Mouse (Mus musculus): Measurements from ENCODE around the gene Tedc2. TPM values are rescaled to one million over a fixed set of nuclear protein-coding genes. Genes with fewer than 3 reads are reported as not detected.
A peak's percentile ranks its signal among the peaks of the same experiment; 100 is the strongest.

Tedc2 gene
- polyA plus RNA-seq, 1 experiment from 2014 or later: 10.0 TPM

GRCm38 (mm10) chr17:24224741-24225140 is 4.1 kb upstream of the Tedc2 start:
- H3K9ac ChIP-seq (replicated peaks; ENCODE audit: low read depth, low read length): no peak overlapping the region
- H3K27me3 ChIP-seq (ENCODE audit: control insufficient read depth, insufficient read depth, low read length): no peaks in the 10 kb centered on the region
- WGBS: 90% methylated on average over 10 of the region's 10 CpGs
- no peak overlapping the region for H3K27ac ChIP-seq (ENCODE audit: low read depth, low read length)
- H3K4me3 ChIP-seq (ENCODE audit: low read depth, low read length): no peak overlapping the region
- no peak overlapping the region for H3K4me2 ChIP-seq (ENCODE audit: low read depth, low read length)
- H3K36me3 ChIP-seq (ENCODE audit: control insufficient read depth, insufficient read depth, low read length): peaks cover 17% of the 10 kb centered on the region
- H3K4me1 ChIP-seq (ENCODE audit: control insufficient read depth, insufficient read depth, low read length): peaks cover 6% of the 10 kb centered on the region
- no peak for ATAC-seq (ENCODE audit: low read depth)
- H3K9me3 ChIP-seq (ENCODE audit: control insufficient read depth, low read length): no peaks in the 10 kb centered on the region

- Histone ChIP-seq H3K9me3 (ENCODE audit: control insufficient read depth, low read length) (no peaks in the 10 kb centered on the region), H3K9ac (replicated peaks; ENCODE audit: low read depth, low read length) (no peak overlapping the region), H3K4me3 (ENCODE audit: low read depth, low read length) (no peak overlapping the region), H3K27ac (ENCODE audit: low read depth, low read length) (no peak overlapping the region), H3K36me3 (ENCODE audit: control insufficient read depth, insufficient read depth, low read length) (peaks cover 17% of the 10 kb centered on the region), H3K27me3 (ENCODE audit: control insufficient read depth, insufficient read depth, low read length) (no peaks in the 10 kb centered on the region), H3K4me2 (ENCODE audit: low read depth, low read length) (no peak overlapping the region), H3K4me1 (ENCODE audit: control insufficient read depth, insufficient read depth, low read length) (peaks cover 8% of the 10 kb centered on the region)
- ATAC-seq (ENCODE audit: low read depth): no peak
- 89% methylated on average over 5 of the region's 5 CpGs for WGBS
These were observed 2.9 kb upstream of the Tedc2 start for GRCm38 (mm10) chr17:24223513-24223912.

DNA sequence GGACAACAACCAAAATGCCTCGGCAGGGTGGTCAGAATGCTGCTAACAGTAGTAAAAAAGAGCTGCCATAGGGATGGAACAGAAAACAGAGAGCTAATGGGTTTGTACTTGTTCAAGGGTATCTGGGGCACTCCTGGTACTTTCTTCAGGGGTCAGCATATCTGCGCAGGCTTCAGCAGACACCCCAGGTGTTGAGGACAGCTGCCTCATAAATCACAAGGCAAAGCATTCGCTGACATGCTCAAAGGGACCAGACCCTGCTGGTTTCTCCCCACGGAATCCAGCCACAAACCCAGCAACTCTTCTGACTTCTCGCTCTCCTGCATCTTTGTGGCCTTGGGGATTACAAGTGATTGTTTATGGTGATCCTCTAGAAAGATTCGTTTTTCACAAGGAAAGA is 2.0 kb upstream of the Tedc2 start:
- H3K4me1 ChIP-seq (ENCODE audit: control insufficient read depth, insufficient read depth, low read length): peaks cover 8% of the 10 kb centered on the region
- H3K9me3 ChIP-seq (ENCODE audit: control insufficient read depth, low read length): no peaks in the 10 kb centered on the region
- ATAC-seq (ENCODE audit: low read depth): no peak
- no peak overlapping the region for H3K4me3 ChIP-seq (ENCODE audit: low read depth, low read length)
- no peak overlapping the region for H3K27ac ChIP-seq (ENCODE audit: low read depth, low read length)
- no peak overlapping the region for H3K9ac ChIP-seq (replicated peaks; ENCODE audit: low read depth, low read length)
- 72% methylated on average over 6 of the region's 6 CpGs for WGBS
- H3K36me3 ChIP-seq (ENCODE audit: control insufficient read depth, insufficient read depth, low read length): peaks cover 13% of the 10 kb centered on the region
- H3K27me3 ChIP-seq (ENCODE audit: control insufficient read depth, insufficient read depth, low read length): no peaks in the 10 kb centered on the region
- no peak overlapping the region for H3K4me2 ChIP-seq (ENCODE audit: low read depth, low read length)

DNA sequence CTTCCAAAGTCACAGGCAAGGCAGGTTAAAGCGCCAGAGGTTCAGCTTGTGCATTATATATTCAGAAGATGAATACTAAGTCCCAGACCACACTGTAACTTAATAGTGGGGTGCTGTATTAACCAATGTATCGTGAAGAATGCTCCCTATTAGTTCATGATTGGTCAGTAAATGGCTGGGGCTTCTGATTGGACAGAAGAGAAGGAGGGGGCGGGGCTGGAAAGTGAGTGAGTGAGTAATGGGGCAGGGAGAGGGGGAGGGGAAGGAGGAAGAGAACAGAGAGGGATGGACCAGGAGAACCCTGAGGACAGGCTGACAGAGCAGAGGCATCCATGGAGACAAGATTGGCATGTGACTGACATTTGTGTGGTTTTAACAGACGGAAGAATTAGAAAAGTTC is 3.8 kb downstream of the Tedc2 start:
- Histone ChIP-seq H3K9me3 (ENCODE audit: control insufficient read depth, low read length) (no peaks in the 10 kb centered on the region), H3K27ac (ENCODE audit: low read depth, low read length) (no peak overlapping the region), H3K27me3 (ENCODE audit: control insufficient read depth, insufficient read depth, low read length) (no peaks in the 10 kb centered on the region), H3K4me1 (ENCODE audit: control insufficient read depth, insufficient read depth, low read length) (peaks cover 11% of the 10 kb centered on the region), H3K4me3 (ENCODE audit: low read depth, low read length) (no peak overlapping the region), H3K4me2 (ENCODE audit: low read depth, low read length) (no peak overlapping the region), H3K9ac (replicated peaks; ENCODE audit: low read depth, low read length) (no peak overlapping the region), H3K36me3 (ENCODE audit: control insufficient read depth, insufficient read depth, low read length) (peaks cover 12% of the 10 kb centered on the region)
- 66% methylated on average over 4 of the region's 4 CpGs for WGBS
- ATAC-seq (ENCODE audit: low read depth): no peak

DNA sequence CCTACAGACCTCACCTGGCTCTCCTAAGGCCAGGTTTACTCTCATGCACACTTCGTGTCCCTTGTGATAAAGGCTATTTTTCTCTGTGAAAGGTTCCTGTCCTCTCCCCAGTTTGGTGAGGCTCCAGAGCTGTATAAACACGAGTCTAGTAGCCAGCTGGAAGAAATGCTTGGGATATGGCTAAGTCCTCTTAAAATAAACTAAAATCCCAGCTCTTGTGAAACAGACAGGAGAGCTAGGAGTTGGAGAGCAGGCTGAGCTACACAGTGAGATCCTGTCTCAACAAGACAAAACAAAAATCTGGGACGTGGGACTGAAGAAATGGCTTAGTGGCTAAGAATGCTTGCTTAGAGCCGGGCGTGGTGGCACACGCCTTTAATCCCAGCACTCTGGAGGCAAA is 7.5 kb downstream of the Tedc2 start:
- Histone ChIP-seq H3K36me3 (ENCODE audit: control insufficient read depth, insufficient read depth, low read length) (peaks cover 12% of the 10 kb centered on the region), H3K4me2 (ENCODE audit: low read depth, low read length) (no peak overlapping the region), H3K9me3 (ENCODE audit: control insufficient read depth, low read length) (no peaks in the 10 kb centered on the region), H3K9ac (replicated peaks; ENCODE audit: low read depth, low read length) (no peak overlapping the region), H3K4me3 (ENCODE audit: low read depth, low read length) (no peak overlapping the region), H3K27me3 (ENCODE audit: control insufficient read depth, insufficient read depth, low read length) (no peaks in the 10 kb centered on the region), H3K27ac (ENCODE audit: low read depth, low read length) (no peak overlapping the region), H3K4me1 (ENCODE audit: control insufficient read depth, insufficient read depth, low read length) (peaks cover 29% of the 10 kb centered on the region)
- no peak for ATAC-seq (ENCODE audit: low read depth)
- WGBS: 80% methylated on average over 6 of the region's 6 CpGs

GRCm38 (mm10) chr17:24212441-24213018 is 8.1 kb downstream of the Tedc2 start:
- Histone ChIP-seq H3K9me3 (ENCODE audit: control insufficient read depth, low read length) (no peaks in the 10 kb centered on the region), H3K36me3 (ENCODE audit: control insufficient read depth, insufficient read depth, low read length) (peaks cover 12% of the 10 kb centered on the region), H3K27me3 (ENCODE audit: control insufficient read depth, insufficient read depth, low read length) (0 out of 2 replicates have a peak, but pooled peaks cover under 1% of the 10 kb centered on the region), H3K27ac (ENCODE audit: low read depth, low read length) (no peak overlapping the region; the same call in 1 of the 2 replicates), H3K4me2 (ENCODE audit: low read depth, low read length) (peak overlapping the region; percentile 97), H3K4me3 (ENCODE audit: low read depth, low read length) (peak overlapping the region; percentile 57), H3K9ac (replicated peaks; ENCODE audit: low read depth, low read length) (no peak overlapping the region; the same call in 1 of the 2 replicates), H3K4me1 (ENCODE audit: control insufficient read depth, insufficient read depth, low read length) (peaks cover 36% of the 10 kb centered on the region)
- 28% methylated on average over 5 of the region's 5 CpGs for WGBS
- ATAC-seq (ENCODE audit: low read depth): no peak

GRCm38 (mm10) chr17:24211631-24212440 is 8.8 kb downstream of the Tedc2 start:
- Histone ChIP-seq H3K27ac (ENCODE audit: low read depth, low read length) (peak overlapping the region; percentile 82), H3K4me1 (ENCODE audit: control insufficient read depth, insufficient read depth, low read length) (peaks cover 43% of the 10 kb centered on the region), H3K4me2 (ENCODE audit: low read depth, low read length) (peak overlapping the region; percentile 97), H3K4me3 (ENCODE audit: low read depth, low read length) (peak overlapping the region; percentile 57), H3K36me3 (ENCODE audit: control insufficient read depth, insufficient read depth, low read length) (peaks cover 12% of the 10 kb centered on the region), H3K9me3 (ENCODE audit: control insufficient read depth, low read length) (no peaks in the 10 kb centered on the region), H3K9ac (replicated peaks; ENCODE audit: low read depth, low read length) (peak overlapping the region; percentile 82), H3K27me3 (ENCODE audit: control insufficient read depth, insufficient read depth, low read length) (0 out of 2 replicates have a peak, but pooled peaks cover 4% of the 10 kb centered on the region)
- 2% methylated on average over 37 of the region's 37 CpGs for WGBS
- ATAC-seq (ENCODE audit: low read depth): peak; percentile 69

GRCm38 (mm10) chr17:24210591-24210990 is 10.1 kb downstream of the Tedc2 start:
- H3K9me3 ChIP-seq (ENCODE audit: control insufficient read depth, low read length): no peaks in the 10 kb centered on the region
- no peak overlapping the region for H3K27ac ChIP-seq (ENCODE audit: low read depth, low read length)
- 92% methylated on average over 3 of the region's 3 CpGs for WGBS
- H3K27me3 ChIP-seq (ENCODE audit: control insufficient read depth, insufficient read depth, low read length): 0 out of 2 replicates have a peak, but pooled peaks cover 4% of the 10 kb centered on the region
- H3K4me3 ChIP-seq (ENCODE audit: low read depth, low read length): no peak overlapping the region
- no peak for ATAC-seq (ENCODE audit: low read depth)
- peaks cover 53% of the 10 kb centered on the region for H3K4me1 ChIP-seq (ENCODE audit: control insufficient read depth, insufficient read depth, low read length)
- H3K36me3 ChIP-seq (ENCODE audit: control insufficient read depth, insufficient read depth, low read length): peaks cover 5% of the 10 kb centered on the region
- H3K9ac ChIP-seq (replicated peaks; ENCODE audit: low read depth, low read length): no peak overlapping the region
- H3K4me2 ChIP-seq (ENCODE audit: low read depth, low read length): peak overlapping the region; percentile 97; the same call in 1 of the 2 replicates

GRCm38 (mm10) chr17:24209916-24210240 is 10.8 kb downstream of the Tedc2 start:
- Histone ChIP-seq H3K9me3 (ENCODE audit: control insufficient read depth, low read length) (no peaks in the 10 kb centered on the region), H3K36me3 (ENCODE audit: control insufficient read depth, insufficient read depth, low read length) (no peaks in the 10 kb centered on the region), H3K4me1 (ENCODE audit: control insufficient read depth, insufficient read depth, low read length) (peaks cover 53% of the 10 kb centered on the region), H3K27ac (ENCODE audit: low read depth, low read length) (peak overlapping the region; percentile 79), H3K4me2 (ENCODE audit: low read depth, low read length) (peak overlapping the region; percentile 92; the same call in 1 of the 2 replicates), H3K9ac (replicated peaks; ENCODE audit: low read depth, low read length) (no peak overlapping the region), H3K27me3 (ENCODE audit: control insufficient read depth, insufficient read depth, low read length) (0 out of 2 replicates have a peak, but pooled peaks cover 4% of the 10 kb centered on the region), H3K4me3 (ENCODE audit: low read depth, low read length) (no peak overlapping the region)
- no peak for ATAC-seq (ENCODE audit: low read depth)
- WGBS: 79% methylated on average over 3 of the region's 3 CpGs

Data from neural tube, embryonic 14.5 days (tissue).